Mouse (Mus musculus): ENCODE measurements around the gene Mrpl22. TPM values are rescaled to one million over a fixed set of nuclear protein-coding genes. Genes with fewer than 3 reads are reported as not detected.
"Not testable (repeated sequence)": the region's sequence is repeated elsewhere in the genome, so short reads cannot be mapped to it uniquely, and the experiment has no call there.

The Mrpl22 gene
- polyA plus RNA-seq, 1 experiment, result 30.0 TPM

DNA sequence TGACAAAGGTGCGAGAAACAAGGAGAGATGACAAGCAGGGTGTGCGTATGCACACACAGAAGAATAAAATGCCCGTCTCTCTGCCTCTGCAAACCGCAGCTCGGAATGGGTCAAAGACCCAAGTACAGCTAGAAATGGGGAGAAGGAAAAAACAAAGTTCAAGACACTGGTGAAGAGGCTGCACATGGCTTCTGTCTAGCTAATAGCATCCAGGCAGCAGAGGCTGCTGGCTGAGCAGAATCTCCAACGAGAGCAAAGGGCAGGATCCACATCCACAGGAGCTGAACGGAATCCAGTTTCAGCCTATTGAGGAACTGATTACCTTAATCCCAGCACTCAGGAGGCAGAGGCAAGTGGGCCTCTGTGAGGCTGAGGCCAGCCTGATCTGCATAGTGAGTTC, 9.3 kb downstream of the Mrpl22 start:
- DNase-seq (ENCODE audit: low read depth), result no peak

DNA sequence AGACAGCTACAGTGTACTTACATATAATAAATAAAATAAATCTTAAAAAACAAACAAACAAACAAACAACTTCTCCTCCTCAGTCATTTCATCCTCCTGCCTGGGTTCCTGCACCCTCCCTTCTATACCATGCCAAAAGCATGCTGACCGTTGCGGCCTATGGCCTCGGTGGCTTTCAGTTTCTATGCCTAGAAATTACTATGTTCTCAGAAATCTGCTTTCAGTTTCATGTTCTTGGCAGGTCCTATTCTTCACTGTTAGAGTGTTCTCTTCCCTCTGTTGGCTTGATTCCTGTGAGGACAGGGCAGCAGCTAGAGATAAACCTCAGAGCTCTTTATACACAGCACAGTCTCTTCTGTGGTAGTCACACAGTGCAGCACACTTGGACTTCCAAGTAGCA, 12.1 kb downstream of the Mrpl22 start:
- no peak for DNase-seq (ENCODE audit: low read depth)

DNA sequence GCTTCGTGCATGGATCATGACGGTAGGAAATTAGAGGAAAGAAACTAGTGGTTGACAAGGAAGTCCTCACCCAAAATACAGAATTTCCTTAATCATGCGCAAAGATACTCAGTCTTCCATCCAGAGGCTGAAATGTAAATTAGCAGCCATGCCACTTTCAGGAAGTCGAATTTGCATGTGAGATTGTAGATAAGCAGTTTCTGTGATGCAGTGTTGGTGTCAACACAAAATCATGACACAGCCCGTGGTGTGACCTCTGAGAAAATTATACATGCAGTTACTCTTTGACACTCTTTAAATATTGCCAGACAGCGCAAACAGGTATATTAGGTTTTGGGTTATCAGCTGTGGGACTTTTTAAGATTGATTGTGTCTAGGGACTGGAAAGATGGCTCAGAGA, 18.2 kb downstream of the Mrpl22 start:
- no peak for DNase-seq (ENCODE audit: low read depth)

DNA sequence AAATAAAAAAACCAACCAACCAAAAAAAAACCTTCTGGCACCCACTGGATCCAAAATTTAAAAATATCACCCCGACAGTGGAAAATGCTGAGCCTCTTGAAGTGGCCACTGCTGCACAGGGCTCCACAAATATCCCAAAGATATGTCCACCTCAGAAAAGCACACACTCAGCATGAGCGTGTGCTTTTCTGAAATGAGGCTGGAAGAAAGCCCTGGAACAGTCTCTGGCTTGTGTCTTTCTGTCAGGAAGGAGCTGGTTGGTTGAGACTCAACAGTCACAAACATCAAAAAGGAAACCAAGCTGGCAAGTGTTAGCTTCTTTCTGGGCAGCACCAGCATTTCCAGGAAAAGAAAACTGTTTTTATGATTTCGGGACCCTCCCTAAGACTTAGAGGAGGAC, 21.9 kb downstream of the Mrpl22 start:
- DNase-seq (ENCODE audit: low read depth), result no peak

DNA sequence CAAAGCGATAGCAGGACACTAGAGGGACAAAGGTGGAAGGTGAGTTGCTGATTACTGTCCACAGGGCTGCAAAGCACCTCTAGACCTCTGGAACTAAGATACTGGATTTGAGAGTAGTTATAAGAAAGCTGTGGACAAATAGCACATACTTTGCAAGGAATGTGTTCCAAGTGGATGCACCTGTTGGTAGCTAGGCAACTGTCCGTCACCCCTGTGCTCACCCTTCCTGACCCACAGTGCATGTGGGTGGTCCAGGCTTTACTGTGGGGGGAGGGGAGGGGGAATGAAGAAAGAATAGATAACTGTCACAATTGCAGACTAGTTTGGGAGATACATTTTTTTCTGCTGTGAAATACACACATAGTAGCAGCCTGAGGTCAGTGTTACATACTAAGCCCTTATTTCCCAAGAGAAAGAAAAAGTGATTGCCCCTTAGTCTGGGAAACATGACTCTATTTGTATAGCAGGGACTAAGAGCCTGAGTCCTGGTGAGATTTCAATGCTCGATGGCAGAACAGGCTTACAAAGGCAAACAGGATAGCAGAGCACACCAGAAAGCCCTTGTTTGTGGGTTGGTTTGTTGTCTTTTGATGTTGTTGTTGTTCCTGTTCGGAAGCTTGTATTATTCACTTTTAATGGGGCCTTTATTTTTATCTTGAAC, 22.5 kb downstream of the Mrpl22 start:
- DNase-seq (ENCODE audit: low read depth), result no peak

DNA sequence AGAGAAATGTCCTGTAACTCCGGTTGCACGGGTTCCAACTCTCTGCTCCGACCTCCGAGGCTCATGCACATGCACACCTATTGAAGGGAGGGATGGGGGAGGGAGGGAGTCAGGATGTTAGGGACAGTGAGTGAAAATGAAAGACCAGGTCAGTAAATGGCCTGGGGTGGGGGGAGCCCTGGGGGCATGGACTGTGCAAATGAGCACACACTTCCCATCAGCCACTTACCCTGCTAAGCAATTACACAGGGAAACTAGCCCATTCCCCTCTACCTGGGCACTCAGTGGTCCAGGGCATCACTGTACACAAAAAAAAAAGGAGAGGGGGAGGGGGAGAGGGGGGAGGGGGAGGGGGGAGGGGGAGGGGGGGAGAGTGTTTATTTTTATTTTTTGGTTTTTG, 27.2 kb downstream of the Mrpl22 start:
- no peak for DNase-seq (ENCODE audit: low read depth)

DNA sequence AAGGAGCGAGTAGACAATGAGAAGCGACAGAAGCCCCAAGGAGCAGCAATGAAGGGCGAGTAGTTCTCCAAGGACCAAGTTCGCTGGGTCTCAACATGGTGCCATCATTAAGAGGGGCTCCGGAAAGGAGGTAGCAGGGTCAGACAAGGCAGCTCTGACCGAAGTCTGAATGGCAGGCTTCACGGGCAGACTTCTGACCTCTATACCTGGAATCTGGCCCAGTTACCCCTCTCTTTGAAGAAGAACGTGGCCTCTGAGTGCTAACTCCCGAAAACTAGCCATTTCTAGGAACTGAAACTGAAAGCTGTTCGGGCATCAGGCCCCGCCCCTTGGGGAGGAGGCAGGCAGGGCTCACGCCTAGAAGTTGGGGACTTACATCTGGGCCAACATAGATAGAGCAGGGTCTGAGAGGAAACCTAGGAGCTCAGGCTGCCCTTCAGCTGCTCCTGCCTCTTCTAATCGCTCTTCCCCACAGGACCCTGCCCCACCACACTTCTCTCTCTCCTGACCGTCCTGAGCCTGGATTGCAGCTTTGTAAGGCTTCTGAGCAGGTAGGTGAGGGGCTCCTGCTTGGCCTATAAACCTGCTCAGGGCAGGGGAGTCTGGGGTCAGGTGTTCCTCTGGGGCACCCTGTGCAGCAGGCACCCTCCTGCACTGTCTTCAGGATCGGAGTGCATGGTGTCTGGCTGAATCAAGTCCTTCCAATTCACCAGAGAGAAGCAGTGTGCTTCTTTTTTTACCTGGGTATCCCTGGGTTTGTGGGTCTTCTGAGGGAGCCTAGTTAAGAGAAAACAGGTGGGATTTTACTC, 28.0 kb downstream of the Mrpl22 start, which contains the start of the genes Igtp and Irgm2:
Gene Igtp, plus strand, starts transcription at position 328 of the 809 bp plus-strand sequence.
Gene Irgm2, plus strand, starts transcription at position 390 of the 809 bp plus-strand sequence.
- not testable (repeated sequence) for DNase-seq (ENCODE audit: low read depth)

DNA sequence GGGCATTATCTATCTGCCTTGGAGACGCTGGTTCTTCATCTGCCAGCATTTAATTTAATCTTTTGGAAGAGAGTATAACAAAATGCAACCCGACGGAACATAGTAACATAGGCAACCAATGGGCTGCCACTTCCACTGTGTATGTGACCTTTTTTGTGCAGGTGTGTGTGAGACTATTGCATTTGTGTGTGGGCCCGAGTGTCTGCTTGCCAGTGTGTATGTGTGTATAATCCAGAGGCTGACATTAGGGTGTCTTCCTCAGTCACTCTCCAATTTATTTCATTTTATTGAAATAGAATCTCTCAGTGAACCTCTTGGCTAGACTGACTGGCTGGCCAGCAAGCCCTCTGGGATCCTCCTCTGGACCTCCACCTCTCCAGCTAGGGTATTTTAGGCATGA, 28.8 kb downstream of the Mrpl22 start:
- no peak for DNase-seq (ENCODE audit: low read depth)

DNA sequence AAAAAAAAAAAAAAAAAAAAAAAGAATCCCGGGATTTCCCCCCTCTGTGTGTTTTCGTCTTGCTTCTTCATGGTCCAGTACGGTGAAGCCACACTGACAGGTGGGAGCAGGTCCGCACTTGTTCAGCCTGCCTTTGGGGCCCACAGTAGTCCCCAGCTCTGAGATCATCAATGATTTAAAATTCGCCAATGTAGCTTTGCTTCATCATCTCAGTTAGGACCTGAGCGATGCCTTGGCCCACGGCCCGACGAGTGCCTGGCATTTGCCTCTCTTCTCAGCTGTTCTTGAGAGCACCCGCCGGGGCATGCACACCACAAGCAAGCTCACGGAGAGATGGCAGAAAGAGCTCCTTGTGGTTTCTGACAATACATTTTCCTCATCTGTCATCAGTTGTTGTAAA, 29.6 kb downstream of the Mrpl22 start:
- no peak for DNase-seq (ENCODE audit: low read depth)

DNA sequence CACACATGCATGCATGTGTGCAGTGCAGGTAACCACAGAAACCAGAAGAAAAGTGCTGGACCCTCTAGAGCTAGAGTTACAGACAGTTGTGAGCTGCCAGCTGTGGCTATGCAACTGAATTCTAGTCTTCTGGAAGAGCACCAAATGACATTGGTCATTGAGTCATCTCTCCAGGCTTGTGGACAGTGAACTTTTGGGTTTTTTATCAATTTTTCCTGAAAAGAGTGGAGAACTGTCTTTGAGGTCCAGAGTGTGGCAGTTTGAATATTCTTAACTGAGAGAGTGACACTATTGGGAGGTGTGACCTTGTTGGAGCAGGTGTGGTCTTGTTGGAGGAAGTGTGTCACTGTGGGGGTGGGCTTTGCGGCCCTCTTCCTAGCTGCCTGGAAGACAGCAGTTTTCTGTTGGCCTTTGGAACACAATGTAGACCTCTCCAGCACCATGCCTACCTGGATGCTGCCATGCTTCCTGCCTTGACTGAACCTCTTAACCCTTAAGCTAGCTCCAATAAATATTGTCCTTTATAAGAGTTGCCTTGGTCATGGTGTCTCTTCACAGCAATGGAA, 38.9 kb downstream of the Mrpl22 start:
- DNase-seq (ENCODE audit: low read depth), result no peak

DNA sequence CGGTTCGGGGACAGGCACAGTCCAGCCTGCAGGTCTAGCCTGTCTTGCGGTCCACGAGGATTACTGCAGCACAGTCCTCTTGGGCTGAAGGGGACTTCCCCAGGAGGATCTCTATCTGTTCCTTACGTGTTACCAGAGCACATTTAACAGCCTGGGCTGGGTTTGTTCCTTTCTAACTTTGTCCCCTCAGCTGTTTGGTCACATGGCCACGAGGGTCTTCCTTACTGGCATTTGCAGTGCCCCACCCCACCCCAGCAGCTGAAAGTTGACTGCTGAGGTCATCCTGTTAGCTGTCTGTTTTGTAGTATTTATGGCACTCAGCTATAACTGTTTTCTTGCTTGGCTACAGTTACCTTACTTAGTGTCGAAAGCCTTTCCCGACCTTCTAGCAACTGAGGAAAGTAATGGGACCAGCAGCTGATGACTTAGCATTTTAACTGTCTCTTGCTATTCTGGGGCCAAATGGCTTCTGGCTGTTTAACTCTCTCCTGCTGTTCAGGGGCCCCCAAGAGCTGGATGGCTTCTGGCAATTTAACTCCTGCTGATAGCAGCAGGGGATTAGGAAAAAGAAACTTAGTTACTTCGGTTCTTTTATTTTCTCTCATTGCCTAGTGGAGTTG, 39.7 kb downstream of the Mrpl22 start:
- DNase-seq (ENCODE audit: low read depth), result no peak

DNA sequence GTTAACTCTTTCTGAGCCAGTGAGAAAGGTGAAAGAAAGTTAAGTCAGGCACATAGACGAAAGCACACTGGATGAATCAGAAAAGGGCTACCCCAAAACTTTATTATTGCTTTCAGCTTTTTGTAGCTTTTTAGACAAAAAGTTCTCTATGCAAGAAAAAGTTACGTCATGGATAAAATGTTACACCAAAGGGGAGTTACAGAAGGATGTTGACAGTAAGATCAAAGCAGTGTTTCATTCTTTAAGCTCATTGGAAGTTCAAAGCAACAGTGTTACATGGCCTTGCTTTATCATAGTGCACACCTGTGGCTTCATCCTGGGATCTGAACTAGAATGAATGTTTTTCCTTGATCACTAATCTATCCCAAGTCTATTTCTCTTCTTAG, 40.2 kb downstream of the Mrpl22 start:
- no peak for DNase-seq (ENCODE audit: low read depth)

DNA sequence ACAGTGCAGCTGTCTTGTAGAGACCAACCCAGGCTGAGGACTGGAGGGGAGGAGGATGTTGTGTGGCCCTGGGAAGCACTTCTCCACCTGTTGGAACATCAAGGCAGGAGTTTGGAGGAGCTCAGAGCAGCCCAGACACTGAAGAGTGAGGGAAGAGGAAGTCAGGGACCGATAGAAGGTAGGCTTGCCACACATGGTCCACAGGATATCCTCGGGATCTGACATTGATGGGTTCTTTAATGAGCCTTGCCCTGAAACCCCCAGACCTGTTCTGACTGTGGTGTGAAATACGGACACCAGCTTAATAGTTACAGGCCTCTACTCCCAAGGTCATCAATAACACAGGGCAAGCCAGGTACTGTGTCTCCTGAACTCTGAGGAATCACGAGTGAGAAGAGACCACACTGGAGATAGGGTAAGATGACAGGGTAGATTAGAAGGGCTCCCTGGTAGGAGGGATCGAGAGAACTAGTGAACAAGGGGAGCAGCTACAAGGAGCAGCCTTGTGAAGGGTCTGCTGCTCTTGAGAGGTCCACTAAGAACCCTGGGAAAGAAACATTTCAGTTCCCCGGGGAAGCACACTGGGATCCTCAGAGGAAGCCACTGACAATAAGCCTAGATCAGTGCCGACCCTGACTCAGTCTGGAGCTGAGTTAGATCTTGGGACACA, 42.3 kb downstream of the Mrpl22 start:
- DNase-seq (ENCODE audit: low read depth), result no peak

DNA sequence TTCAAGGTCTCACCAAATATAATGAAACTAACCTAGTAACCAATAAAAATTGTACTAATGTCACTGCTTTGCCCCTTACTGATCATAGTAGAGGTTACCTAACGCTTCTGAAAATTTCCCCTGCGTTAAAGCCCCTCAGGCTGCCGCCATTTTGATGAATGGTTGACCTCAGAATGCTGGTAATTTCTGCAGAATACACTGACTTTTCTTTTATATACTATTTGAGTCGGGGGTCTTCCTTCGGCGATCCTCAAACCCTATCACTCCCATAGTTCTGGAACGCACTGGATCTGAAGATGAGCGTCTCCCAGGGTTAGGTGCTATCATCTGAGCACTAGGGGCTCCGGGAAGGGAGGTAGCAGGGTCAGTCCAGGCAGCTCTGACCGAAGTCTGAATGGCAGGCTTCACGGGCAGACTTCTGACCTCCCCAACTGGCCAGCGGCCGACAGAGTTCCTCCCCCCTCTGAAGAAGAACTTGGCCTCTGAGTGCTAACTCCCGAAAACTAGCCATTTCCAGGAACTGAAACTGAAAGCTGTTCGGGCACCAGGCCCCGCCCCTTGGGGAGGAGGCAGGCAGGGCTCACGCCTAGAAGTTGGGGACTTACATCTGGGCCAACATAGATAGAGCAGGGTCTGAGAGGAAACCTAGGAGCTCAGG, 43.1 kb downstream of the Mrpl22 start:
- no peak for DNase-seq (ENCODE audit: low read depth)

DNA sequence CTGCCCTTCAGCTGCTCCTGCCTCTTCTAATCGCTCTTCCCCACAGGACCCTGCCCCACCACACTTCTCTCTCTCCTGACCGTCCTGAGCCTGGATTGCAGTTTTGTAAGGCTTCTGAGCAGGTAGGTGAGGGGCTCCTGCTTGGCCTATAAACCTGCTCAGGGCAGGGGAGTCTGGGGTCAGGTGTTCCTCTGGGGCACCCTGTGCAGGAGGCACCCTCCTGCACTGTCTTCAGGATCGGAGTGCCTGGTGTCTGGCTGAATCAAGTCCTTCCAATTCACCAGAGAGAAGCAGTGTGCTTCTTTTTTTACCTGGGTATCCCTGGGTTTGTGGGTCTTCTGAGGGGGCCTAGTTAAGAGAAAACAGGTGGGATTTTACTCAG, 43.6 kb downstream of the Mrpl22 start:
- not testable (repeated sequence) for DNase-seq (ENCODE audit: low read depth)

DNA sequence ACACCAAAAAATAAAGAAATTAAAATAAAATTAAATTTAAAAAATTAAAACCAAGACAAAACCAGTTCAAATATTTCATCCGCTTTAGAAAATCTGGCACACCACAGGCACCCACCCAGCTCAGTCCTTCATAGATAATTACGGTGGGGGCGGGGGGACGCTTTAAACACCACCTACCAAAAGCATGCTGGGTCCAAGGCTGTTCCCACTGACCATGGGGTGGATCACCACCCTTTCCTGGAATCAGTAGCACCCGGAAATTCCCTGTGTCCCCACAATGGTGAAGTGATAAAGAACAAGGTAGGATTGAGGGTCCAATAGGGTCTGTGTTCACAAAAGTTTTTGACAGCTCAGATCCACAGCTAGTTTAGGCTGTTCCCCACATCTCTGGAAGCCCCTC, 44.4 kb downstream of the Mrpl22 start:
- no peak for DNase-seq (ENCODE audit: low read depth)

DNA sequence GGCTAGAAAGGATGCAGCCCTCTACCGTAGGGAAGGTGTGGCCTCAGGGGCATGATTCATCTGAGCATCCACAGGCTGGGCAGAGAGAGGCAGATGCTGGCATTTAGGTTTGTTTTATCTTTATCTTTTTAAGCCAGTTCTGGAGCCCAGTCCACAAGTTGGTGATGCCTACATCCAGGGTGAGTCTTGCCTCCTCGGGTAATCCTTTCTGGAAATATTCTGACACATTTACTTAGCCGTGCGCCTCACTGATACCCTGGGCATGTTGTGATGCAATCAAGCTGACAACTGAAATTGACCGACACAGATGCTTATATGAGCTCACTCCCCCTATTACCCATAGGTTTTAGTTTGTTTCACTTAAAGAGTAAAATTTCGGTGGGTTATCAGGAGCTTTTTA, 45.4 kb downstream of the Mrpl22 start:
- DNase-seq (ENCODE audit: low read depth), result no peak

DNA sequence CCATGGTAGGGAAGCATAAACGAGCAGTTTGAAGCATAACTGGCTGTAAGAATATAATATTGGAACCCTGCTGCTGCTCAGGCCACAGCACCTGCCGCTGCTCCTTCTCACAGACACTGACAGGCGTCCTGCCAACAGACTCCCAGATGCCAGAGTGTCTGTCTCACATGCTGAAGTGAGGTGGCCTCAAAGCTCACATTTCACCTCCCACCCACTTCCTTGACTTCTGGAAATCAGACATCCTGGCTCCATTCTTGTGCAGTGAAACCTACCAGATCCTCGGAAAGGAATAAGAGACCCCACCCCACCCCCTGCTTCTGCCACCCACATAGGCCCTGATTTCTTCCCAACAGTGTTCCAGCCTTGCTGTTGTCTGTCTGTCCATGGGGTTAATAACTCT, 52.3 kb downstream of the Mrpl22 start:
- no peak for DNase-seq (ENCODE audit: low read depth)

DNA sequence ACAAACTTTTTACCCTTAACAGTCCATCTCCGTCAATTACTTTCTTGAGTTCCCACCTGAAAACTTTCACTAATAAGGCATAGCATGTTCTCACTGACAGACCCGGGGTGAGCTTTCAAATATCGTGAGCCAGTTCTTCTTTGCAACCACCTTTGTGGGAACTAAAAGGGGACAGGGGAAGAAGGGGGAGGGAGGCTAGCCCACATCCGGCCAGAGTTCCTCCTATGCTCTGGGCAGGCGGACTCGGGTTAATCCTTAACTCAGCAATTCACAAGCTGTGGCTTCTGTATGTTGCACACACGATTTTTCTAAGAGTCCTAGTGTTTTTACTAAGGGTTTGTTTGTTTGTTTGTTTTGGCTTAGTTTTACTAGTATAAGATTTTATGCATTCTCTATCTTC, 52.9 kb downstream of the Mrpl22 start:
- DNase-seq (ENCODE audit: low read depth), result no peak

DNA sequence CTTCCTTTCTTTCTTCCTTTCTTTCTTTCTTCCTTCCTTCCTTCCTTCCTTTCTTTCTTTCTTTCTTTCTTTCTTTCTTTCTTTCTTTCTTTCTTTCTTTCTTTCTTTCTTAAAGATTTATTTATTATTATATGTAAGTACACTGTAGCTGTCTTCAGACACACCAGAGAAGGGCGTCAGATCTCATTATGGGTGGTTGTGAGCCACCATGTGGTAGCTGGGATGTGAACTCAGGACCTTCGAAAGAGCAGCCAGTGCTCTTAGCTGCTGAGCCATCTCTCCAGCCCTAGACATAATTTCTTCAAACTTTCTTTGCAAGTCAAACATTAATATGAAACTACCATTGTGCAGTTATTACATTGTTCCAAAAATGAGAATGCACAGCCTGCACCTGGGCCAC, 53.4 kb downstream of the Mrpl22 start:
- not testable (repeated sequence) for DNase-seq (ENCODE audit: low read depth)

DNA sequence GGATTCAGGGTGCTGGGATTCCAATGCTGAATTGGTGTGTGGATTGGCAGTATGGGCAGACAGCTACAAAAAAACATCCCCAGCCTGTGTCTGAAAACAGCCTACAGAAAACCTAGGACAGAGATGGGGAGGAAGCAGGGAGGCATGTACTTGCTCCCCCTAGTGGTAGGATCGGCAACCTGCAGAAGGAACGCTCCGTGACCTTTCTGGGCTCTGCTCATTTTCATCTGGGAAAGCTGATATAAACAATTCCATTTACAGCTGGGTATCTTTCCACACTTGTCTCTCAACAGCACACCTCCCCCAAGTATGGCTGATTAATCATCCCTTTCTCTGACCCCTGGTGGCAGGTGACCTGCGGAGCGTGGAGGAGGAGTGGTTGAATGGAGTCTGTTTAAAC, 54.2 kb downstream of the Mrpl22 start:
- no peak for DNase-seq (ENCODE audit: low read depth)

DNA sequence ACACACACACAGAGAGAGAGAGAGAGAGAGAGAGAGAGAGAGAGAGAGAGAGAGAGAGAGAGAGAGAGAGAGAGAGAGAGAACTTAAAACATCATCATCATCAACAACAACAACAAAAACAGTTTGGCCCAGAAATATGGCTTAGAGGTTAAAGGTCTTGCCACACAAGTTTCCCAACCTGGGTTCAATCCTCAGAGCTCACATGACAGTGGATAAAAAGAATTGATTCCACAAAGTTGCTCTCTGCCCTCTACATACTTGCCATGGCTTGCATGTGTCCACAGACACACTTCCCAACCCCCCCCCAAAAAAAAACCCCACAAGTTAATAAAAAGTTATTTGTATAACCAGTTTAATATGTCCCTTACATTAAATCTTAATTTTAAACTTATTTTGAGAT, 55.0 kb downstream of the Mrpl22 start:
- no peak for DNase-seq (ENCODE audit: low read depth)

All from gonadal fat pad, adult 2 months (tissue).